Mouse (Mus musculus): ENCODE data around the gene Clcf1. TPM values are rescaled to one million over a fixed set of nuclear protein-coding genes. Genes with fewer than 3 reads are reported as not detected.

Gene Clcf1
- polyA plus RNA-seq, 1 experiment from 2014 or later = 2.4 TPM

- Histone ChIP-seq H3K4me1 (replicated peaks; ENCODE audit: control insufficient read depth, insufficient read depth, low read length) (no peaks in the 10 kb centered on the region), H3K36me3 (ENCODE audit: control insufficient read depth, insufficient read depth) (no peaks in the 10 kb centered on the region), H3K4me2 (replicated peaks; ENCODE audit: low read depth) (no peak overlapping the region), H3K9ac (ENCODE audit: low read depth, low read length) (no peak overlapping the region), H3K4me3 (ENCODE audit: low read depth, low read length) (no peak overlapping the region), H3K27me3 (replicated peaks; ENCODE audit: control insufficient read depth, insufficient read depth, low read length) (no peaks in the 10 kb centered on the region), H3K9me3 (ENCODE audit: control insufficient read depth) (no peaks in the 10 kb centered on the region), H3K27ac (ENCODE audit: low read depth, low read length) (no peak overlapping the region)
- TF ChIP-seq CTCF (IDR thresholded peaks at IDR 0.05; ENCODE audit: low read depth) = no peak
- no peak for ATAC-seq
- 87% methylated on average over 2 of the region's 2 CpGs for WGBS
These were observed 30.3 kb upstream of the Clcf1 start for GRCm38 (mm10) chr19:4183689-4184088.

GRCm38 (mm10) chr19:4184976-4185975, 28.8 kb upstream of the Clcf1 start:
- Histone ChIP-seq H3K4me3 (ENCODE audit: low read depth, low read length) (no peak overlapping the region), H3K9me3 (ENCODE audit: control insufficient read depth) (no peaks in the 10 kb centered on the region), H3K4me1 (replicated peaks; ENCODE audit: control insufficient read depth, insufficient read depth, low read length) (no peaks in the 10 kb centered on the region), H3K27me3 (replicated peaks; ENCODE audit: control insufficient read depth, insufficient read depth, low read length) (no peaks in the 10 kb centered on the region), H3K27ac (ENCODE audit: low read depth, low read length) (peak overlapping the region; percentile 8; the same call in 1 of the 2 replicates), H3K4me2 (replicated peaks; ENCODE audit: low read depth) (no peak overlapping the region), H3K36me3 (ENCODE audit: control insufficient read depth, insufficient read depth) (no peaks in the 10 kb centered on the region), H3K9ac (ENCODE audit: low read depth, low read length) (no peak overlapping the region)
- 54% methylated on average over 15 of the region's 15 CpGs for WGBS
- no peak for ATAC-seq
- TF ChIP-seq CTCF (IDR thresholded peaks at IDR 0.05; ENCODE audit: low read depth) = no peak

- no peak for TF ChIP-seq CTCF (IDR thresholded peaks at IDR 0.05; ENCODE audit: low read depth)
- Histone ChIP-seq H3K27ac (ENCODE audit: low read depth, low read length) (no peak overlapping the region), H3K4me2 (replicated peaks; ENCODE audit: low read depth) (no peak overlapping the region), H3K36me3 (ENCODE audit: control insufficient read depth, insufficient read depth) (no peaks in the 10 kb centered on the region), H3K27me3 (replicated peaks; ENCODE audit: control insufficient read depth, insufficient read depth, low read length) (no peaks in the 10 kb centered on the region), H3K9ac (ENCODE audit: low read depth, low read length) (no peak overlapping the region), H3K4me3 (ENCODE audit: low read depth, low read length) (no peak overlapping the region), H3K4me1 (replicated peaks; ENCODE audit: control insufficient read depth, insufficient read depth, low read length) (peaks cover 3% of the 10 kb centered on the region; the same call in 1 of the 2 replicates), H3K9me3 (ENCODE audit: control insufficient read depth) (no peaks in the 10 kb centered on the region)
- 86% methylated on average over 3 of the region's 3 CpGs for WGBS
- no peak for ATAC-seq
These were observed 26.7 kb upstream of the Clcf1 start for GRCm38 (mm10) chr19:4187303-4187702.

GRCm38 (mm10) chr19:4189051-4189620, 24.9 kb upstream of the Clcf1 start:
- H3K9ac ChIP-seq (ENCODE audit: low read depth, low read length) = no peak overlapping the region
- WGBS = 87% methylated on average over 12 of the region's 12 CpGs
- no peaks in the 10 kb centered on the region for H3K27me3 ChIP-seq (replicated peaks; ENCODE audit: control insufficient read depth, insufficient read depth, low read length)
- H3K4me3 ChIP-seq (ENCODE audit: low read depth, low read length) = no peak overlapping the region
- ATAC-seq = no peak
- H3K9me3 ChIP-seq (ENCODE audit: control insufficient read depth) = no peaks in the 10 kb centered on the region
- H3K4me1 ChIP-seq (replicated peaks; ENCODE audit: control insufficient read depth, insufficient read depth, low read length) = peaks cover 9% of the 10 kb centered on the region
- H3K36me3 ChIP-seq (ENCODE audit: control insufficient read depth, insufficient read depth) = peaks cover 4% of the 10 kb centered on the region; the same call in 1 of the 2 replicates
- no peak for TF ChIP-seq CTCF (IDR thresholded peaks at IDR 0.05; ENCODE audit: low read depth)
- no peak overlapping the region for H3K27ac ChIP-seq (ENCODE audit: low read depth, low read length)
- H3K4me2 ChIP-seq (replicated peaks; ENCODE audit: low read depth) = no peak overlapping the region

- Histone ChIP-seq H3K27me3 (replicated peaks; ENCODE audit: control insufficient read depth, insufficient read depth, low read length) (no peaks in the 10 kb centered on the region), H3K9ac (ENCODE audit: low read depth, low read length) (peak within 1 kb of the TSS; percentile 92), H3K9me3 (ENCODE audit: control insufficient read depth) (no peaks in the 10 kb centered on the region), H3K27ac (ENCODE audit: low read depth, low read length) (peak within 1 kb of the TSS; percentile 94), H3K4me1 (replicated peaks; ENCODE audit: control insufficient read depth, insufficient read depth, low read length) (peaks cover 9% of the 10 kb centered on the region), H3K4me2 (replicated peaks; ENCODE audit: low read depth) (peak within 1 kb of the TSS; percentile 75), H3K36me3 (ENCODE audit: control insufficient read depth, insufficient read depth) (peaks cover 22% of the 10 kb centered on the region), H3K4me3 (ENCODE audit: low read depth, low read length) (peak within 1 kb of the TSS; percentile 93)
- TF ChIP-seq CTCF (IDR thresholded peaks at IDR 0.05; ENCODE audit: low read depth) = no peak
- ATAC-seq = no peak
- WGBS = 41% methylated on average over 4 of the region's 4 CpGs
These were observed 23.2 kb upstream of the Clcf1 start, which contains the start of gene Tbc1d10c for GRCm38 (mm10) chr19:4190831-4191334. Tbc1d10c (minus strand) TSS chr19:4191284.

All from intestine, postnatal 0 days (tissue).